Mouse (Mus musculus) midbrain, postnatal 0 days (tissue): Measurements from ENCODE around the gene Lars2. TPM values are rescaled to one million over a fixed set of nuclear protein-coding genes. Genes with fewer than 3 reads are reported as not detected.

Source experiments
- ATAC-seq: fragments of 200-750 bp; cut with Nextera tagmentation; 2 replicates; pipeline ENCODE4 v1.8.0; 2017; ENCODE audit warnings: moderate number of reproducible peaks, mild to moderate bottlenecking, moderate TSS enrichment, moderate library complexity; ENCODE audit not compliant: low FRiP score
- DNase-seq: peaks from one replicate; pipeline ENCODE4 v3.0.0-alpha.2; 2015; ENCODE audit warnings: low spot score
- H3K27ac ChIP-seq: fragments of 300-500 bp; sonication (generic); 2 replicates; pipeline ENCODE4 v1.5.1; 2014; ENCODE audit warnings: low read depth, mild to moderate bottlenecking, low read length, mixed read lengths
- H3K27me3 ChIP-seq: fragments of 300-500 bp; sonication (generic); 2 replicates; pipeline ENCODE4 v1.6.1; 2014; ENCODE audit warnings: low read length, control low read depth, mixed read lengths; ENCODE audit not compliant: insufficient read depth
- H3K36me3 ChIP-seq: fragments of 300-500 bp; sonication (generic); 2 replicates; pipeline ENCODE4 v1.6.1; 2014; ENCODE audit warnings: low read length, control low read depth, mixed read lengths; ENCODE audit not compliant: insufficient read depth
- H3K4me1 ChIP-seq: fragments of 300-500 bp; sonication (generic); 2 replicates; pipeline ENCODE4 v1.6.1; 2014; ENCODE audit warnings: mild to moderate bottlenecking, control low read depth, antibody characterized with exemption, low read length, mixed read lengths; ENCODE audit not compliant: insufficient read depth
- H3K4me2 ChIP-seq: fragments of 300-500 bp; sonication (generic); 2 replicates; pipeline ENCODE4 v1.6.1; 2014; ENCODE audit warnings: low read depth, mild to moderate bottlenecking, low read length, mixed read lengths; ENCODE audit not compliant: poor library complexity, severe bottlenecking
- H3K4me3 ChIP-seq: fragments of 300-500 bp; sonication (generic); 2 replicates; pipeline ENCODE4 v1.5.1; 2014; ENCODE audit warnings: low read depth, mild to moderate bottlenecking, low read length, moderate library complexity
- H3K9ac ChIP-seq: fragments of 300-500 bp; sonication (generic); replicated peaks from 2 replicates; pipeline ENCODE4 v1.6.1; 2014; ENCODE audit warnings: mild to moderate bottlenecking, low read length, moderate library complexity, mixed read lengths; ENCODE audit not compliant: poor library complexity, severe bottlenecking
- H3K9me3 ChIP-seq: fragments of 300-500 bp; sonication (generic); 2 replicates; pipeline ENCODE4 v1.6.1; 2016; ENCODE audit warnings: low read length, control low read depth
- CTCF ChIP-seq: IDR thresholded peaks from 2 replicates; pipeline ENCODE4 v1.5.1; 2016; ENCODE audit warnings: antibody characterized with exemption, mild to moderate bottlenecking
- WGBS: fragments of 180-500 bp; shearing (Covaris S2); extraction: QIAGEN DNeasy Blood & Tissue Kit; methylation state at CpG from one replicate; pipeline ENCODE4 v1.1.7; 2014; 5-methylcytosine and 5-hydroxymethylcytosine counted together
- polyA plus RNA-seq: library from polyadenylated mRNA; unstranded; fragments of >200 nt; fragmentation: Nextera tagmentation; extraction: Ambion mirVana; gene quantifications from 2 replicates; pipeline ENCODE4 v1.2.1, GENCODE M21; 2015
- total RNA-seq: library from RNA; depleted of rRNA; stranded (reverse); fragments of >200 nt; gene quantifications from 2 replicates; pipeline ENCODE4 v1.2.3, GENCODE M21; 2014

Gene Lars2
- total and polyA plus RNA-seq, 2 experiments from 2014 or later = 11.9 to 930 TPM

- Histone ChIP-seq H3K27me3 (no peaks in the 10 kb centered on the region), H3K4me3 (no peak overlapping the region), H3K4me1 (0 out of 2 replicates have a peak, but pooled peaks cover 5% of the 10 kb centered on the region), H3K9me3 (no peaks in the 10 kb centered on the region), H3K36me3 (peaks cover 5% of the 10 kb centered on the region), H3K27ac (peak overlapping the region; percentile 43; the same call in 1 of the 2 replicates), H3K4me2 (no peak overlapping the region), H3K9ac (no peak overlapping the region)
- DNase-seq (peak; percentile 55), ATAC-seq (0 out of 2 replicates have a peak, but pooled peaks have one; percentile 41)
- no peak for TF ChIP-seq CTCF
- 22% methylated on average over 6 of the region's 6 CpGs for WGBS
These were observed 31.0 kb downstream of the Lars2 start for GRCm38 (mm10) chr9:123397701-123398100.

DNA sequence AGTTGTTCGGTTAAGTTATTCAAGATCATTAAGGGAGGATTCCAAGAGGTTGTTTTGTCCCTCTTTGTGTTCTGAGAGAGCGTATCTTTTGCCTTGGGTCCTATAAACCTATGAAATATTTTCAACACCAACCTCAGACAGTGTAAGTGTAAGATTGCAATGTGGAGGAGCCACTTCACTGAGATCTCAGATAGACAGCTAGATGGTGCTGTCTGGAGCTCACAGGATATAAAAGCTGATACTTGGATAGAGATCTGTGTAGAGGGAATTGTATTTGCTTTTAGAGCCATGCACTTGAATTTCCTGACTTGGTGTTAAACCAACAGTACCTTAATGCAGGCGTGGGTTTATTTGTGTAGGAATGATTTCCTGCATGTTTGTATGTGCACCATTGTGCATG is 35.5 kb downstream of the Lars2 start:
- H3K36me3 ChIP-seq = no peaks in the 10 kb centered on the region
- peak; percentile 65 for TF ChIP-seq CTCF
- peak; percentile 15 for DNase-seq
- H3K27me3 ChIP-seq = no peaks in the 10 kb centered on the region
- H3K9ac ChIP-seq = no peak overlapping the region
- no peak overlapping the region for H3K27ac ChIP-seq
- H3K4me2 ChIP-seq = no peak overlapping the region
- 89% methylated on average over 3 of the region's 3 CpGs for WGBS
- ATAC-seq = no peak
- 0 out of 2 replicates have a peak, but pooled peaks cover 5% of the 10 kb centered on the region for H3K4me1 ChIP-seq
- no peaks in the 10 kb centered on the region for H3K9me3 ChIP-seq
- H3K4me3 ChIP-seq = no peak overlapping the region

DNA sequence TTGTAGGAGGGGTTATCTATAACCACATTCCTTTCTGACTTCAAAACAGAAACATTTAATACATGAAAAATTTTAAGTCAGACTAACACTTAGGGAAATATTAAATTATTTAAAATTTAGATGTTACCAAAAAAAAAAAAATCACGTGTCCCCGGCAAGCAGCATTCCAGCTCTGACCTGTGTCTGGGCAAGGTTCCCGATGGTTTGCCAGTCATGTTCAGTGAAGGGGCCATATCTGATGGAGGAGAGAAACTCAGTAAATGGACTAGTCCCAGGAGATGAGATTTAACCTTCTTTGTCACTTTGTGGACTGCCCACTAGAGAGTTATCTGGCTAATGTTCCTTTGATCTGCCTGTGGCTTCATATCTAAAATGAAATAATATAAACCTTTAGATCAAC is 36.3 kb downstream of the Lars2 start:
- no peak for TF ChIP-seq CTCF
- no peak for ATAC-seq
- H3K9me3 ChIP-seq = no peaks in the 10 kb centered on the region
- no peak overlapping the region for H3K4me3 ChIP-seq
- 0 out of 2 replicates have a peak, but pooled peaks cover under 1% of the 10 kb centered on the region for H3K4me1 ChIP-seq
- H3K4me2 ChIP-seq = no peak overlapping the region
- no peaks in the 10 kb centered on the region for H3K36me3 ChIP-seq
- DNase-seq = no peak
- 86% methylated on average over 3 of the region's 3 CpGs for WGBS
- H3K27me3 ChIP-seq = no peaks in the 10 kb centered on the region
- no peak overlapping the region for H3K27ac ChIP-seq
- no peak overlapping the region for H3K9ac ChIP-seq

DNA sequence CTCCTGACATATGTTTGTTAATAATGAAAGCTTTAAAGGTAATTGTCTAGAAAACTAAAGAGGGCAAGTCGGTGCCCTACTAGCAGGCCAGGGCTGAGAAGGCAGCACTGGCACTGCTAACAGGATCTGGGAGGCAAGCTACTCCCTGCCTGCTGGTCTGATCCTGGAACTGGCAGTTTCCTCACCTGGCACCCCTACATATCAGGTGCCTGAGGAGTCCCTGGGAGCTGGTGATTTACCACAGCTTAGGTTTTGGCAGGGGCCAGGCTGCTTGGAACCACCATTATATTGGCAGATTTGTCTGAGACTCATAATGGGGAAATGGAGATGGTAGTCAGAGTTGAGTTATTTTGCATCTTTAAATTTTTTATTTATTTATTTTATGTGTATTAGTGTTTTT is 38.5 kb downstream of the Lars2 start:
- Histone ChIP-seq H3K9me3 (no peaks in the 10 kb centered on the region), H3K4me2 (no peak overlapping the region), H3K9ac (no peak overlapping the region), H3K4me1 (no peaks in the 10 kb centered on the region), H3K4me3 (no peak overlapping the region), H3K27me3 (no peaks in the 10 kb centered on the region), H3K27ac (no peak overlapping the region), H3K36me3 (0 out of 2 replicates have a peak, but pooled peaks cover under 1% of the 10 kb centered on the region)
- WGBS = 86% methylated on average over 1 of the region's 1 CpGs
- DNase-seq (no peak), ATAC-seq (no peak)
- no peak for TF ChIP-seq CTCF

- WGBS = 91% methylated on average over 2 of the region's 2 CpGs
- Histone ChIP-seq H3K27ac (no peak overlapping the region), H3K4me2 (no peak overlapping the region), H3K4me3 (no peak overlapping the region), H3K27me3 (no peaks in the 10 kb centered on the region), H3K4me1 (no peaks in the 10 kb centered on the region), H3K9me3 (no peaks in the 10 kb centered on the region), H3K36me3 (0 out of 2 replicates have a peak, but pooled peaks cover 8% of the 10 kb centered on the region), H3K9ac (no peak overlapping the region)
- no peak for TF ChIP-seq CTCF
- no peak for ATAC-seq
- DNase-seq = no peak
These were observed 42.0 kb downstream of the Lars2 start for GRCm38 (mm10) chr9:123408771-123409170.

- no peaks in the 10 kb centered on the region for H3K27me3 ChIP-seq
- H3K4me3 ChIP-seq = no peak overlapping the region
- no peaks in the 10 kb centered on the region for H3K4me1 ChIP-seq
- no peak for TF ChIP-seq CTCF
- H3K36me3 ChIP-seq = peaks cover 10% of the 10 kb centered on the region
- no peaks in the 10 kb centered on the region for H3K9me3 ChIP-seq
- WGBS = 90% methylated on average over 4 of the region's 4 CpGs
- no peak for ATAC-seq
- DNase-seq = no peak
- H3K4me2 ChIP-seq = no peak overlapping the region
- no peak overlapping the region for H3K27ac ChIP-seq
- no peak overlapping the region for H3K9ac ChIP-seq
These were observed 63.1 kb downstream of the Lars2 start for GRCm38 (mm10) chr9:123429863-123430262.
